Mouse (Mus musculus) cortical plate, adult 2 months (tissue): ENCODE measurements around the gene Ifi205. TPM values are rescaled to one million over a fixed set of nuclear protein-coding genes. Genes with fewer than 3 reads are reported as not detected.
"Not testable (repeated sequence)": the region's sequence is repeated elsewhere in the genome, so short reads cannot be mapped to it uniquely, and the experiment has no call there.

Experiments
- H3K27ac ChIP-seq: fragments of 200-500 bp; 2 replicates; pipeline ENCODE4 v1.5.1; 2012; ENCODE audit warnings: low read length, control low read depth, inconsistent platforms; ENCODE audit not compliant: insufficient read depth
- H3K4me1 ChIP-seq: fragments of 200-500 bp; 2 replicates; pipeline ENCODE4 v1.6.1; 2011; ENCODE audit warnings: low read length; ENCODE audit not compliant: control insufficient read depth, insufficient read depth
- H3K4me3 ChIP-seq: fragments of 200-500 bp; 2 replicates; pipeline ENCODE4 v1.5.1; 2011; ENCODE audit warnings: mild to moderate bottlenecking, low read length, control low read depth; ENCODE audit not compliant: insufficient read depth
- CTCF ChIP-seq: fragments of 200-500 bp; IDR thresholded peaks from 2 replicates; pipeline ENCODE4 v1.5.1; 2011; ENCODE audit warnings: mild to moderate bottlenecking, control low read depth, low read length; ENCODE audit not compliant: insufficient read depth; ENCODE audit errors: extremely low read depth
- POLR2A ChIP-seq: fragments of 200-500 bp; IDR thresholded peaks from 2 replicates; pipeline ENCODE4 v1.6.1; 2011; ENCODE audit warnings: mild to moderate bottlenecking, low read length, control low read depth; ENCODE audit not compliant: insufficient read depth; ENCODE audit errors: extremely low read depth
- polyA plus RNA-seq: library from polyadenylated mRNA; depleted of rRNA; stranded (reverse); fragments of >200 nt; gene quantifications from 2 replicates; pipeline ENCODE4 v1.2.3, GENCODE M21; 2012; rRNA removed

The Ifi205 gene
- 0.04 TPM in 1 of 2 replicates, not detected in the other for polyA plus RNA-seq

GRCm38 (mm10) chr1:174031698-174032097 is at the start of gene Ifi205:
Ifi205 (minus strand) TSS chr1:174031810.
- no peak within 1 kb of the TSS for H3K4me3 ChIP-seq
- no peaks in the 10 kb centered on the region for H3K4me1 ChIP-seq
- H3K27ac ChIP-seq = no peak within 1 kb of the TSS
- no peak for TF ChIP-seq POLR2A
- TF ChIP-seq CTCF = no peak

DNA sequence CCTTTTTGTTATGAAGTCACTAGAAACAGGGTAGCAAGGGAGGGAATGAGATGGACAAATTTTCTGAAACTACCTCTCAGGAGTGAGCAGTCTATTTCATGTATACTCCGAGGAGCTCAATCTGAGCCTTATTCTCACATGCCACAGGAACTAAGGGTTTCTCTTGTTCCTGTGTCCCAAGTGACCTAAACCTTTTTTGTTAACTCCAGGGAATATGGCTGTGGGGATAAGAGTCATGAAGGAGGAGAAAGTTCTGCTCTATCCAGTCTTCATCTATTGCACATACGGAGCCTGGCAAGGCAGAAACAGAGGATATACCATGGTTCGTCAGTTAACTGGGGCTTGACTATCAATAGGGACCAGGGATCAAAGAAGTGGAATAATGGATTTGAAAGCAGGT is 34.7 kb upstream of the Ifi205 start, which contains the start of gene Olfr430:
Olfr430 (plus strand) TSS at position 301 of the 400 bp plus-strand sequence.
- Histone ChIP-seq H3K27ac (no peak within 1 kb of the TSS), H3K4me3 (no peak within 1 kb of the TSS), H3K4me1 (no peaks in the 10 kb centered on the region)
- TF ChIP-seq CTCF = no peak
- no peak for TF ChIP-seq POLR2A

- Histone ChIP-seq H3K27ac (no peak overlapping the region), H3K4me1 (no peaks in the 10 kb centered on the region), H3K4me3 (no peak overlapping the region)
- TF ChIP-seq POLR2A = no peak
- no peak for TF ChIP-seq CTCF
Measured at GRCm38 (mm10) chr1:174055248-174055647, 23.6 kb upstream of the Ifi205 start.

- Histone ChIP-seq H3K4me3 (no peak overlapping the region), H3K4me1 (no peaks in the 10 kb centered on the region), H3K27ac (no peak overlapping the region)
- TF ChIP-seq POLR2A (no peak), CTCF (no peak)
Measured at GRCm38 (mm10) chr1:174052981-174053380, 21.4 kb upstream of the Ifi205 start.

DNA sequence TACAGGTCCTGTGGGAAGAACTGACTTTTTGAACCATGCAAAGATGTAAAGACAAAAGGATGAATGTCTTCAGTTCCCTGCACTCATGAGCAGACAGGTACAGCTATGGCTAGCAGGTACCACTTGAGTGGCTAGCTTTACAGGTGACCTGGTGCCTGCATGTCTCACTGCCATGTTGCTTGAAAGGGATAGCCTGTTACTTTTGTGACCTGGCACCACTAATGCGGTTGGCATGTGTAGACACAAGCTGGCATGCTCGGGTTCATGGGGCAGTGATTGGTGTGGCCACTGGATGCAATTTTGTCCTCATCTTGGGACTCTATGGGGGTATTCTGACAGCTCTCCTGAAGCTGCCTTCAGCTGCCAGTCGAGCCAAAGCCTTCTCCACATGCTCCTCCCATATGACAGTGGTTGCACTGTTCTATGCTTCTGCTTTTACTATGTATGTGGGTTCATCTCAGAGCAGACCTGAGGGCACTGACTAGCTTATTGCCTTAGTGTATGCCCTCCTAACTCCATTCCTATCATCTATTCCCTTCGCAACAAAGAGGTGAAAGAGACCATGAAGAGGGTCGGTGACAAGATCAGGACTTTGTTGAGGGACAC is 20.4 kb upstream of the Ifi205 start:
- Histone ChIP-seq H3K4me3 (no peak overlapping the region), H3K27ac (no peak overlapping the region), H3K4me1 (no peaks in the 10 kb centered on the region)
- TF ChIP-seq POLR2A (no peak), CTCF (no peak)

GRCm38 (mm10) chr1:174051515-174051914 is 19.9 kb upstream of the Ifi205 start:
- TF ChIP-seq POLR2A (no peak), CTCF (no peak)
- Histone ChIP-seq H3K27ac (no peak overlapping the region), H3K4me3 (no peak overlapping the region), H3K4me1 (no peaks in the 10 kb centered on the region)

GRCm38 (mm10) chr1:174050532-174050931 is 18.9 kb upstream of the Ifi205 start:
- no peak overlapping the region for H3K27ac ChIP-seq
- no peak for TF ChIP-seq CTCF
- TF ChIP-seq POLR2A = no peak
- H3K4me1 ChIP-seq = no peaks in the 10 kb centered on the region
- H3K4me3 ChIP-seq = no peak overlapping the region

- H3K4me1 ChIP-seq, H3K4me3 ChIP-seq, H3K27ac ChIP-seq: not testable (repeated sequence)
Measured at GRCm38 (mm10) chr1:174049357-174049756, 17.7 kb upstream of the Ifi205 start.

DNA sequence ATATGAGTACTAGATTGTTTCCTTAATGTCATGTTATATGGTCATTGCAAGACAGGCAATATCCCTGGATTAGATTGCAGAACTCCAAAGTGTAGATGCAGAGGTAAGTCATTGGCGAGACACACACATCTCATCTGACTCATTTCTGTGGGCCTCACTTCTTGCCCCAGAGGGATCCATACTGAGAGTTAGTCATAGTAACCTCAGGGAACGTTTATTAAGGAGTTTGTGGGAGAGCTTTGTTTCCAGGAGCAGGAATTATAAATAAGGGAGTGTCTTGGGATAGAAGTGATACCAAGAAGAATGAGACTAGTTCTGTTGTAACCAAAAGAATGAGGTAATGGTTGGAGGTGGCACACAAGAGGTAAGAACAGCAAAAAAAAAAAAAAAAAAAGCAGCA is 17.3 kb upstream of the Ifi205 start, which contains the start of gene Olfr432:
Olfr432 (plus strand) TSS at position 313 of the 400 bp plus-strand sequence.
- H3K27ac ChIP-seq = no peak within 1 kb of the TSS
- no peak within 1 kb of the TSS for H3K4me3 ChIP-seq
- no peaks in the 10 kb centered on the region for H3K4me1 ChIP-seq
- TF ChIP-seq CTCF (no peak), POLR2A (no peak)

DNA sequence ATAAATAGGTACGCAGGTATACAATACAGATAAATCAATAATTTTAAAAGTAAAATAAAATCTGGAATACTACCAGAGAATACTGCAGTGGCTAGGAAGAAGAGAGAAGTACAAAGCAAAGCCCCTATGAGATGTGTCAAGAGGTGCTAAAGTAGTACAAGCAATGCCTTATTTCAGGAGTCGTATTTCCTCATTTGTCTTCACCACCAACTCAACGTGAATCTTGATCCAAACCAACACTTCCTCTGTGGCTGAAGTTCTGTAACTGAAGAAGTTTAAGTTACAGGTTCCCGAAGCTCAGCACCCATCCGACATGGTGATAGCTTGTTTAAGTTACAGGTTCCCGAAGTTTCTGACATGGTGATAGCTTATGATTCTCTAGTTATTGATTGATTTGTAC is 16.6 kb upstream of the Ifi205 start:
- not testable (repeated sequence) for H3K27ac ChIP-seq

More for the DNA sequence above, 16.6 kb upstream of the Ifi205 start:
- not testable (repeated sequence) for H3K4me1 ChIP-seq, H3K4me3 ChIP-seq
